Mouse (Mus musculus) fat pad, adult 2 months (tissue): ENCODE results near the gene Kcnd3.

ENCODE experiments used
- DNase-seq: peaks from one replicate; pipeline ENCODE4 v3.0.0-alpha.2; 2011; ENCODE audit warnings: low read depth, low spot score; ENCODE audit errors: extremely low read depth

Gene Kcnd3

GRCm38 (mm10) chr3:105520446-105520845 lies 68.3 kb downstream of the Kcnd3 start:
- DNase-seq, result no peak

GRCm38 (mm10) chr3:105521178-105521631 lies 69.1 kb downstream of the Kcnd3 start:
- no peak for DNase-seq

GRCm38 (mm10) chr3:105521639-105522038 lies 69.5 kb downstream of the Kcnd3 start:
- no peak for DNase-seq

- no peak for DNase-seq
These were observed 76.7 kb downstream of the Kcnd3 start for GRCm38 (mm10) chr3:105528860-105529259.

- DNase-seq, result no peak
These were observed 77.6 kb downstream of the Kcnd3 start for GRCm38 (mm10) chr3:105529700-105530099.

GRCm38 (mm10) chr3:105530363-105531130 lies 78.4 kb downstream of the Kcnd3 start:
- no peak for DNase-seq

GRCm38 (mm10) chr3:105538406-105538805 lies 86.3 kb downstream of the Kcnd3 start:
- no peak for DNase-seq

- no peak for DNase-seq
These were observed 86.9 kb downstream of the Kcnd3 start for GRCm38 (mm10) chr3:105538819-105539607.

GRCm38 (mm10) chr3:105542741-105543140 lies 90.6 kb downstream of the Kcnd3 start:
- no peak for DNase-seq

- no peak for DNase-seq
These were observed 92.0 kb downstream of the Kcnd3 start for GRCm38 (mm10) chr3:105544106-105544505.

- no peak for DNase-seq
These were observed 94.5 kb downstream of the Kcnd3 start for GRCm38 (mm10) chr3:105546611-105547071.

GRCm38 (mm10) chr3:105548074-105548771 lies 96.1 kb downstream of the Kcnd3 start:
- DNase-seq, result no peak

- DNase-seq, result no peak
These were observed 107.3 kb downstream of the Kcnd3 start for GRCm38 (mm10) chr3:105559456-105559855.

GRCm38 (mm10) chr3:105566973-105567372 lies 114.8 kb downstream of the Kcnd3 start:
- DNase-seq, result no peak

GRCm38 (mm10) chr3:105567472-105567871 lies 115.3 kb downstream of the Kcnd3 start:
- DNase-seq, result no peak

GRCm38 (mm10) chr3:105568403-105568802 lies 116.3 kb downstream of the Kcnd3 start:
- no peak for DNase-seq

- no peak for DNase-seq
These were observed 116.7 kb downstream of the Kcnd3 start for GRCm38 (mm10) chr3:105568851-105569250.

- no peak for DNase-seq
These were observed 117.2 kb downstream of the Kcnd3 start for GRCm38 (mm10) chr3:105569310-105569752.

- no peak for DNase-seq
These were observed 117.8 kb downstream of the Kcnd3 start for GRCm38 (mm10) chr3:105569950-105570349.

- no peak for DNase-seq
These were observed 118.7 kb downstream of the Kcnd3 start for GRCm38 (mm10) chr3:105570818-105571217.

- DNase-seq, result no peak
These were observed 119.8 kb downstream of the Kcnd3 start for GRCm38 (mm10) chr3:105571944-105572343.
